Mouse (Mus musculus): ENCODE measurements around the gene Exoc6b.
A peak's percentile ranks its signal among the peaks of the same experiment; 100 is the strongest.

The Exoc6b gene

DNA sequence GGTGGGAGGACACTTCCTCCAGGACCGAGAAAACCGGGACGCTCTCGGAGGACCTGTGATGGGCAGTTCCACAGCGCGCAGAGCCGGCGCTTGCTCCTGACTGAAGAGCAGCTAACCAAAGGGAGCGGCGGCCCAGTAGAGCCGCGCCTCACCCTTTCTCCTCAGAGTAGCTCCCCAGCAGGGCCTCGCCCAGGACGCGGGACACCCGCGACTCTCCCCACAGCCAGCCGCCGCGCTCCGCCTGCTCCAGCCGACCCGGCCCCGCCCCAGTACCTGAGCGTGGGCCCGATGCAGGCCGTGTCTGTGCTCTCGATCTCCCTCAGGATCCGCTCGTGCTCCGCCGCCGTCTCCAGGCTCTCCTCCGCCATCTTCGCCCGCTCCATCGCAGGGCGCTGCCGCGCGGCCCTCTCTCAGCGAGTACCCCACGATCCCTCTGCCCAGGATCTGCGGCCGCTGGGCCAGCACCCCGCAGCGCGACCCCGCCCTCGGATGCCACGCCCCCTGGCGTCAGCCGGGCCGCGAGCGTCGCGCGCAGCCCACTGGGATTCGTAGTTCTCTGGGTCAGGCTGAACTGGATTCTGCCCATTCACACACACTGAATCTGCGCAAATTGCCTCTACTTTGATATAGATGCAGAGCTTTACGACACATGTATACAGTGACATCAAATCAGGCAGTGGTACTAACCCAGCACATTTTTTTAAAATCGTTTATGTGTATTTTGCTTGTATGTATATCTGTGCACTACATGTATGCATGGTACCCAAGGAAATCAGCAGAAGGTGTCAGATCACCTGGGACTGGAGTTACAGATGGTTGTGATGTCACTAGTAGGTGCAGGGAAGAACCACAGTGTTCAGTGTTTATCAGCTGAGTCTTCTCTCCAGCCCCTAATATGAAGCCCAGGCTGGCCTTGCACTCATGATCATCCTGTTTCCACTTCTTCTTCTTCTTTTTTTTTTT lies at the start of gene Exoc6b:
Exoc6b (minus strand) TSS at position 491 of the 963 bp plus-strand sequence.
- peak; percentile 83 for DNase-seq (ENCODE audit: low read depth, low spot score)

DNA sequence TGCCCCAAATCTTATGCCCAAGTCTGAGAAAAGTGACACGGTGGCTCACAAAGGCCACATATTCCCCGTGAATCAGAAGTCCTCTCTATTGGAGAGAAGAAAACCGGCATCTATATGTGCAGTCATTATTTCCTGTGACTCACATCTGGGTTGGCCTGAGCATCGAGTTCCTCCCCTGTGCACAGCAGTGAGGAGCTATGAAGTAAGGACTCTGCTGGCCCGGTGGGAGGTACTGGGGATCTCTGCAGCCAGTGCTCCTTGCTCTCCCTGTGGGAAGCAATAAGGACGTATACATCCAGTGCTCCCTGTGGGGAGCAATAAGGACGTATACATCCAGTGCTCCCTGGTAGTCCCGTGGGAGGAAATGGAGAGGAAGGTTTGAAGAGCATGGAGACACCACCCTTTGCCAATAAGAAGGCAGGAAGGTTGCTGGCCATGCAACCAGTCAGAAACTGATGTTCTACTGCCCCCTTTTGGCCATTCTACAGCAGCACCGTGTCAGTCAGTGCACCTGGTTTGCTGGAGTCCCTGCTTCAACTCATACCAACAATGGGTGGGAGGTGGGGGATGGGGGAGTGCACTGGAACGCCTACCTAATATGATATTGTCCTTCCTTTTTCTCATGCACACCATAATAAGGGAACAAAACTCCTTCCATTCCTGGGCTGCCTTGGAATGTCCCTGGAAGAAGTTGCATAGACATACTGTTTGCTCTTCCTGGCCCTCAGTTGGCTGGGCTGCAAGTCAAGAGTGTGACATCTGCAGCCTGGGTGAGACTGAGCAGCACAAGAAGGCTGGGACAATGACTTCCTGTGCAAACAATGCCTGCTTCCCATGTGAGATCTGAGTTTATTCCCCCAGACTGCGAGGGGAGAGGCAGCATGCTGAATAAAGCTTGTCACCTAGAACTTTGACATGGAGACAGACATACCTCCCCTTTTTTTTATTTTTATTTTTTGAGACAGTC lies 48.5 kb upstream of the Exoc6b start:
- DNase-seq (ENCODE audit: low read depth, low spot score), result peak; percentile 83

- DNase-seq (ENCODE audit: low read depth, low spot score), result peak; percentile 89
Observed at GRCm38 (mm10) chr6:85105033-85105615, 35.8 kb upstream of the Exoc6b start.

DNA sequence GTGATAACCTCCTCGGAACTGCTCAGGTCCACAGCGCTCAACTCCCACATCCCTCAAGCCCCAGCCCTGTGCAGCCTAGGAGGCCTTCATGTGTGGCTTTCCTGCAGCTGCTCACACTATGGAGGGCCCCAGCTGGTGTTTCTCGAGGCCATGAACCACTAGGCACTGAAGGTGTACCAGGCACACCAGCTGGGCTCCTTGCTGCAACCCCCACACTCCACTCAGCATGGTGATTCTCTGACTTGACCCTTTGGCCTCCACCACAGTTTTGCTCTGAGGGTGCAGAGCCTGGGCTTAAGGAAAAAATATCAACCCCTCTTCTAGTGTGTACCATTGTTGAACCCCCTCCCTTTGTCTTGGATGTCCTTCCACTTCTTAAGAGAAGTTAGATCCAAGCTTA lies 34.0 kb upstream of the Exoc6b start:
- DNase-seq (ENCODE audit: low read depth, low spot score), result no peak

DNA sequence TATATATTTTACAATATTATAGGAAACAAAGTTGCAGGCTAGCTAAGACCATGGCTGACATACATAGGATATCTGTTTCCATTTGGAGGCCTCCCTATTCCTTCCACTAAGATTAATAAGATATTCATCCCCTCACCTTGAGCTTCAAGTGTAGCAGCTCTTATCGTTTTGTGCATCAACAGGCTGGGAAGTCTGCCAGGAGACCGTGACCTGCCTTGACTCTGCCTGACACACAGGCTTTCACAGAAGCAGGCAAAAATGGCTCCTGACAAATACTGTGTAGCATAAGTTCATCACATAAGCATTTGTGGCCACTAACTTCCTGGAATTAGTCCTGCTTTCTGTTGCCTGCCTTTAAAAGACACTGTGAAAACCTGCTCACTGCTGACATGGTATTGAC lies 27.1 kb upstream of the Exoc6b start:
- no peak for DNase-seq (ENCODE audit: low read depth, low spot score)

DNA sequence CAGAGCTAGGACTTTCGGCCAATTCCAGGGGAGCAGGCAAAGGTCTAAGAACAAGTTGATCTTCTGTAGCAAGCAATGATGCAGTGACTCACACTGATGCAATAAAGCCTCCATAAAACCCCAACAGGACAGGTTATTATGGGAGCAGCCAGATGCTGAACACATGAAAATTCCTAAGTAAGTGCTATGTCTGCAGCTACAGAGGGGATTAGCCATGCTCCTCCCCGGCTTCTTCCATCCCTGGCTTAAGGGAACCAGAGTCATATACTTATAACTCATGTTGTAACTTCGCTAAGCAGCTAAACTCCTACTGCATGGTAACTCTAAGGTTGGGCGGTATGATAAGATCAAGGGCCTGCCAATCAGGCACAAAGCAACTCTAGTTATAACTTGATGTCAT lies 18.1 kb upstream of the Exoc6b start:
- DNase-seq (ENCODE audit: low read depth, low spot score), result no peak

- DNase-seq (ENCODE audit: low read depth, low spot score), result no peak
Observed at GRCm38 (mm10) chr6:85086645-85087044, 17.3 kb upstream of the Exoc6b start.

DNA sequence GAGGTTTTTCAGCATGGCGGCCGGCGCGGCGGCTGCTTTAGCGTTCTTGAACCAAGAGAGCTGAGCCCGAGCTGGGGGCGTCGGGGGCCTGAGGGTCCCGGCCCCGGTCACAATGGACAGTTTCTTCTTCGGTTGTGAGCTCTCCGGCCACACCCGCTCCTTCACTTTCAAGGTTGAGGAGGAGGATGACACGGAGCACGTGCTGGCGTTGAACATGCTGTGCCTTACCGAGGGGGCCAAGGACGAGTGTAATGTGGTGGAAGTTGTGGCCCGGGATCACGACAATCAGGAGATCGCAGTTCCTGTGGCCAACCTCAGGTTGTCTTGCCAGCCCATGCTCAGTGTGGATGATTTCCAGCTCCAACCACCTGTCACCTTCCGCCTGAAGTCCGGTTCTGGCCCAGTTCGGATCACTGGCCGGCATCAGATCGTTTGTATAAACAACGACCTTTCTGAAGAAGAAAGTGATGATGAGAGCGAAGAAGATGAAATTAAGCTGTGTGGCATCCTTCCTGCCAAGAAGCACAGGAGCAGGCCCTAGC lies 6.9 kb upstream of the Exoc6b start:
- peak; percentile 55 for DNase-seq (ENCODE audit: low read depth, low spot score)

GRCm38 (mm10) chr6:85074996-85075395 lies 5.7 kb upstream of the Exoc6b start:
- peak; percentile 89 for DNase-seq (ENCODE audit: low read depth, low spot score)

GRCm38 (mm10) chr6:85068322-85069022 lies 841 bp downstream of the Exoc6b start:
- DNase-seq (ENCODE audit: low read depth, low spot score), result peak; percentile 77

DNA sequence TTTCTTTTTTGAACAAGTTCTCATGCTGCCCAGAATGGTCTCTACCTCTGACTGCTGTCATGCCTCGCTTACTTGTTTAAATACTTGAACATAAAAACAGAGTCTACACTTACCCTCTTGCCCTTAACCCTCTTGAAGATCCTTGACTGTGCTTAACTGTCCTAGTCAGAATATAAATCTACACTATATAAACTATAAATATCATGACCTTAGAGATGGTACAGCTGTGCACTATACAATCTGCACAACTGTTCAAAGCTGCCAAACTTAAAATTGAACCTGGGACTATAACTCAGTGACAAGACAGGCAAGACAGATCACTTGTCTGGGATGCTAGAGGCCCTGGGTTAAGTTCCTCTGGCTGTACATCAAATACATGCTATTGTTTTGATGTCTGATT lies 11.7 kb downstream of the Exoc6b start:
- DNase-seq (ENCODE audit: low read depth, low spot score), result no peak

- DNase-seq (ENCODE audit: low read depth, low spot score), result peak; percentile 23
Observed at GRCm38 (mm10) chr6:85051109-85051508, 18.2 kb downstream of the Exoc6b start.

- no peak for DNase-seq (ENCODE audit: low read depth, low spot score)
Observed at GRCm38 (mm10) chr6:85046531-85046930, 22.8 kb downstream of the Exoc6b start.

GRCm38 (mm10) chr6:85044621-85045152 lies 24.6 kb downstream of the Exoc6b start:
- peak; percentile 92 for DNase-seq (ENCODE audit: low read depth, low spot score)

DNA sequence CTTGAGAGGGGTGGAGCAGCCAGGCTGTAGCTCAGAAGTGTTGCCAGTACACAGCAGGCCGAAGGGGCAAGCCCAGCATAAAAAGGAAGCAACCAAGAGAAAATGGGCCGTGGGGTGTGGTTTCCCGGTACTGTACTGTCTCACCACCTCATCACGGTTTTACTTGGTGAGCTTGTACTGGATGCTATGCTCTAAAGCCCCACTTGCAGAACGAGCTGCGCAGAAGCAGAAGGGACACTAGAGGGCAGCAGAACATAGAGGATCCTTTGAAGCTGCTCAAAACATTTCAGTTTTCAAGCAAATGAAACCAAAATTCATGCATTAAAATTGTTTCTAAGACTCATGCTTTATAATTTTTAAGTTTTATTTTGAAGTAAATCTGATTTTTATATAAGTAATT lies 31.6 kb downstream of the Exoc6b start:
- DNase-seq (ENCODE audit: low read depth, low spot score), result peak; percentile 91

- DNase-seq (ENCODE audit: low read depth, low spot score), result peak; percentile 86
Observed at GRCm38 (mm10) chr6:85029671-85030070, 39.6 kb downstream of the Exoc6b start.

- no peak for DNase-seq (ENCODE audit: low read depth, low spot score)
Observed at GRCm38 (mm10) chr6:85024403-85024802, 44.9 kb downstream of the Exoc6b start.

- no peak for DNase-seq (ENCODE audit: low read depth, low spot score)
Observed at GRCm38 (mm10) chr6:85017011-85017410, 52.3 kb downstream of the Exoc6b start.

DNA sequence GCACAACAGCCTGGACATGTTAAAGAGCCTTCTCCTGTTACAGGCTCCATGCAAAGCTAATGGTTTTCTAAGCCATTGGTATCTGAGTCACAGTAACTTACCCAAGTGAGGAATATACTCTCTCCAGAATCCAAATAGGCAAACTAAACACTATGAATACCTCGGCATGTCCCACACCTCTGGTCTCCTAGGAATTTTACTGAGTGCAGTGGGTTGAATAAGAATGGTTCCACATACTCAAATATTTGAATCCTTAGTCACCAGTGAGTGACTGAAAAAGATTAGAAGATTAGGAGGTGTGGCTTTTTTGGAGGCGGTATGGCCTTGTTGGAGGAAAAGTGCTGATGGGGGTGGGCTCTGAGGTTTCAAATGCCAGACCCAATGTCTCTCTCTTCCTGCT lies 55.4 kb downstream of the Exoc6b start:
- DNase-seq (ENCODE audit: low read depth, low spot score), result no peak

- DNase-seq (ENCODE audit: low read depth, low spot score), result peak; percentile 86
Observed at GRCm38 (mm10) chr6:85010397-85010796, 58.9 kb downstream of the Exoc6b start.

DNA sequence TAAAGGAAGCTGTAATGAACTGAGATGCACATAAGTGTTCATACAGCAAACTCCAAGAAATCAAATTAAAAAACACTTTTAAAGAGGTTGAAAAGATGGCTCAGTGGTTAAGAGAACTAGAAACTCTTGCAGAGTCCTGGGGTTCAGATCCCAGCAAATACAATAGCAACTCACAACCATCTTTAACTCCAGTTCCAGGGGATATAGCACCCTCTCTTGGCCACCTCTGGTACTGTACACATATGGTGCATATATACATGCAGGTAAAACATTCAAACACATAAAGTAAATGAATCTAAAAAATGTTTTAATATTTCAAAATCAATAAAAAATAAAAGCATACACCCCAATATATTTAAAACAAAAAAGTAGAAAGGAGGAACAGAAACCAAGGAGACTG lies 73.9 kb downstream of the Exoc6b start:
- DNase-seq (ENCODE audit: low read depth, low spot score), result peak; percentile 32
